Mouse (Mus musculus) intestine, embryonic 15.5 days (tissue): ENCODE data around the gene Ccz1. TPM values are rescaled to one million over a fixed set of nuclear protein-coding genes. Genes with fewer than 3 reads are reported as not detected.
A peak's percentile ranks its signal among the peaks of the same experiment; 100 is the strongest.

Source experiments
- ATAC-seq: fragments of 200-750 bp; cut with Nextera tagmentation; 2 replicates; pipeline ENCODE4 v1.8.0; 2017; ENCODE audit warnings: moderate TSS enrichment, moderate library complexity
- H3K27ac ChIP-seq: fragments of 300-500 bp; sonication (generic); 2 replicates; pipeline ENCODE4 v1.5.1; 2015; ENCODE audit warnings: mild to moderate bottlenecking, inconsistent platforms
- H3K27me3 ChIP-seq: fragments of 300-500 bp; sonication (generic); replicated peaks from 2 replicates; pipeline ENCODE4 v1.6.1; 2015; ENCODE audit warnings: inconsistent platforms
- H3K36me3 ChIP-seq: fragments of 300-500 bp; sonication (generic); 2 replicates; pipeline ENCODE4 v1.6.1; 2015; ENCODE audit warnings: inconsistent platforms
- H3K4me1 ChIP-seq: fragments of 300-500 bp; sonication (generic); replicated peaks from 2 replicates; pipeline ENCODE4 v1.6.1; 2015; ENCODE audit warnings: inconsistent platforms
- H3K4me2 ChIP-seq: fragments of 300-500 bp; sonication (generic); replicated peaks from 2 replicates; pipeline ENCODE4 v1.6.1; 2015; ENCODE audit warnings: mild to moderate bottlenecking, inconsistent platforms
- H3K4me3 ChIP-seq: fragments of 300-500 bp; sonication (generic); replicated peaks from 2 replicates; pipeline ENCODE4 v1.5.1; 2015; ENCODE audit warnings: inconsistent platforms
- H3K9ac ChIP-seq: fragments of 300-500 bp; sonication (generic); 2 replicates; pipeline ENCODE4 v1.6.1; 2015; ENCODE audit warnings: inconsistent platforms
- H3K9me3 ChIP-seq: fragments of 300-500 bp; sonication (generic); 2 replicates; pipeline ENCODE4 v1.6.1; 2016; ENCODE audit warnings: inconsistent platforms
- WGBS: fragments of 180-500 bp; shearing (Covaris S2); methylation state at CpG from one replicate; pipeline ENCODE4 v1.1.7; 2015; 5-methylcytosine and 5-hydroxymethylcytosine counted together
- polyA plus RNA-seq: library from polyadenylated mRNA; unstranded; fragments of >200 nt; fragmentation: Nextera tagmentation; extraction: Ambion mirVana; gene quantifications from 2 replicates; pipeline ENCODE4 v1.2.1, GENCODE M21; 2015

The Ccz1 gene
- polyA plus RNA-seq, 1 experiment from 2014 or later = 75.7 TPM

GRCm38 (mm10) chr5:143965586-143966345 is 48.9 kb downstream of the Ccz1 start:
- WGBS = 81% methylated on average over 12 of the region's 12 CpGs
- Histone ChIP-seq H3K27me3 (no peaks in the 10 kb centered on the region), H3K27ac (no peak overlapping the region), H3K4me1 (no peaks in the 10 kb centered on the region), H3K36me3 (no peaks in the 10 kb centered on the region), H3K9ac (no peak overlapping the region), H3K4me2 (no peak overlapping the region), H3K4me3 (no peak overlapping the region), H3K9me3 (no peaks in the 10 kb centered on the region)
- ATAC-seq = no peak

DNA sequence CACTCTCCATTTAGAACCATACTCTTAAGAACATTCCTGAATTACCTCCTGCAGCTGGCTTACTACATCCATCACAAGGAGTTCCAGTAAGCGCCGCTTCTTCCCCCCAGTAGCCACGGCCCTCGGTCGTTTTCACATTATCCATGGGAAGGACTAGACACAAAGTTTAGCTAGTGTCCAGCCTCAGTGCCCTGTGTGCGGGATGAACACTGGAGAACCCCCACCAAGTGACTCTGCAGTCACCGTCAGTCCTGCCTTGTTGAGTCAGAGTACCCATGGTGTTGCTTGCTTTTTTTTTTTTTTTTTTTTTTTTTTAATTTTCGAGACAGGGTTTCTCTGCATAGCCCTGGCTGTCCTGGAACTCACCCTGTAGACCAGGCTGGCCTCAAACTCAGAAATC is 53.5 kb downstream of the Ccz1 start:
- H3K36me3 ChIP-seq = no peaks in the 10 kb centered on the region
- H3K4me3 ChIP-seq = no peak overlapping the region
- H3K9me3 ChIP-seq = no peaks in the 10 kb centered on the region
- WGBS = 87% methylated on average over 8 of the region's 8 CpGs
- no peaks in the 10 kb centered on the region for H3K4me1 ChIP-seq
- no peak overlapping the region for H3K27ac ChIP-seq
- no peaks in the 10 kb centered on the region for H3K27me3 ChIP-seq
- ATAC-seq = no peak
- H3K4me2 ChIP-seq = no peak overlapping the region
- H3K9ac ChIP-seq = no peak overlapping the region

DNA sequence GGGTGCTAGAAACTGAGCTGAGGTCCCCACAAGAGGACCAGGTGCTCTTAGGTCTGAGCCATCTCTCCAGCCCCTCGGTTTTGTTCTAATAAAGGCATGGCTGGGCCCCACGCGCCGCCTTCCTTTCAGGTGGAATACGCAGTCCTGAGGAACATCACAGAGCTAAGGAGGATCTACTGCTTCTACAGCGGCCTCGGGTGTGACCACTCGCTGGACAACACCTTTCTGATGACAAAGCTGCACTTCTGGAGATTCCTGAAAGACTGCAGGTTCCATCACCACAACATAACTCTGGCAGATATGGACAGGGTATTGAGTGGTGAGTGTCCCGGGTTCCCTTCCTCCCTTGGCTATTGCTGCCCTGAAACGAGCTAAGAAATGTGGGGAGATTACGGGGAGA is 55.1 kb downstream of the Ccz1 start:
- Histone ChIP-seq H3K27ac (no peak overlapping the region), H3K9ac (no peak overlapping the region), H3K4me3 (no peak overlapping the region), H3K4me1 (no peaks in the 10 kb centered on the region), H3K27me3 (no peaks in the 10 kb centered on the region), H3K4me2 (no peak overlapping the region), H3K36me3 (no peaks in the 10 kb centered on the region), H3K9me3 (no peaks in the 10 kb centered on the region; the same call in 1 of the 2 replicates)
- ATAC-seq = no peak
- WGBS = 94% methylated on average over 11 of the region's 11 CpGs

DNA sequence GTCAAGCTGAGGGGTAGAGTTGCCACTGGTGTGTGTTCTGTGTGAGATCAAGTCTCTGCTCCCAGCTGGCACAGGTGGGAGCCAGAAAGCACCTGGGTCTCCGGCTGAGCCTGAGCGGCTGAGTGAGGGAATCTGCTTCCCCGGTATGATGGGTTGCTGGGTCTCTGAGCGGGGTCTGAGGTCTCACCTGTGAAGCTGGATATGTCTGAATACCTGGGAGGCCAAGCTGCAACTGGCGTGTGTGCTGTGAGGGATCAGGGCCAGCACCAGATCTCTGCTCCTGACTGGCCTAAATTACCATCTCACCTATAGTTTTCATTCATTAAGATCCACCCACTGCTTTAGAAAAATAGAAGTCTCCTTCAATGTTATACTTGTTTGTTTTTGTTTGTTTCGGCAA is 57.6 kb downstream of the Ccz1 start:
- H3K4me1 ChIP-seq = no peaks in the 10 kb centered on the region
- no peak overlapping the region for H3K27ac ChIP-seq
- no peak for ATAC-seq
- WGBS = 94% methylated on average over 6 of the region's 6 CpGs
- no peaks in the 10 kb centered on the region for H3K27me3 ChIP-seq
- H3K9me3 ChIP-seq = no peaks in the 10 kb centered on the region; the same call in 1 of the 2 replicates
- no peak overlapping the region for H3K9ac ChIP-seq
- no peaks in the 10 kb centered on the region for H3K36me3 ChIP-seq
- H3K4me2 ChIP-seq = no peak overlapping the region
- no peak overlapping the region for H3K4me3 ChIP-seq

- Histone ChIP-seq H3K4me2 (no peak overlapping the region), H3K27me3 (no peaks in the 10 kb centered on the region), H3K4me1 (no peaks in the 10 kb centered on the region), H3K9me3 (no peaks in the 10 kb centered on the region), H3K36me3 (no peaks in the 10 kb centered on the region), H3K4me3 (no peak overlapping the region), H3K9ac (no peak overlapping the region), H3K27ac (no peak overlapping the region)
- 49% methylated on average over 5 of the region's 5 CpGs for WGBS
- ATAC-seq = no peak
Observed at GRCm38 (mm10) chr5:143950016-143950415, 64.7 kb downstream of the Ccz1 start.

DNA sequence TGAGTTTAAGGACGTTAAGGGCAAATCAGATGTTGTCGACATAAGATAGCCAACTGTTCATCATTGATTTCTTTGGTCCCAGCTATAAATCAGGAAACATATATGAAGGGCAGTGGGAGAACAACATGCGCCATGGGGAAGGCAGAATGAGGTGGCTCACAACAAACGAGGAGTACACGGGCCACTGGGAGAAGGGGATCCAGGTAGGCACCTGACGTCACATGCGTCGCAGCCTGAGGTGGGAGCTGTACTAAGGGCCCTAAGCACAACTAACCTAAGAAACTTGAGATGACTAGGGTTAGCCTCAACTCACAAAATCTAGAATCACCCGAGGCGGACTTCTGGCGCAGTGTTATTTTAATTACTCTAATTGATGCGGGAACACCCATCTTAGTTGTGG is 66.3 kb downstream of the Ccz1 start:
- H3K4me1 ChIP-seq = no peaks in the 10 kb centered on the region
- H3K9ac ChIP-seq = no peak overlapping the region
- no peak overlapping the region for H3K4me2 ChIP-seq
- no peaks in the 10 kb centered on the region for H3K27me3 ChIP-seq
- H3K4me3 ChIP-seq = no peak overlapping the region
- no peak for ATAC-seq
- H3K36me3 ChIP-seq = no peaks in the 10 kb centered on the region
- no peak overlapping the region for H3K27ac ChIP-seq
- no peaks in the 10 kb centered on the region for H3K9me3 ChIP-seq
- WGBS = 88% methylated on average over 12 of the region's 12 CpGs

DNA sequence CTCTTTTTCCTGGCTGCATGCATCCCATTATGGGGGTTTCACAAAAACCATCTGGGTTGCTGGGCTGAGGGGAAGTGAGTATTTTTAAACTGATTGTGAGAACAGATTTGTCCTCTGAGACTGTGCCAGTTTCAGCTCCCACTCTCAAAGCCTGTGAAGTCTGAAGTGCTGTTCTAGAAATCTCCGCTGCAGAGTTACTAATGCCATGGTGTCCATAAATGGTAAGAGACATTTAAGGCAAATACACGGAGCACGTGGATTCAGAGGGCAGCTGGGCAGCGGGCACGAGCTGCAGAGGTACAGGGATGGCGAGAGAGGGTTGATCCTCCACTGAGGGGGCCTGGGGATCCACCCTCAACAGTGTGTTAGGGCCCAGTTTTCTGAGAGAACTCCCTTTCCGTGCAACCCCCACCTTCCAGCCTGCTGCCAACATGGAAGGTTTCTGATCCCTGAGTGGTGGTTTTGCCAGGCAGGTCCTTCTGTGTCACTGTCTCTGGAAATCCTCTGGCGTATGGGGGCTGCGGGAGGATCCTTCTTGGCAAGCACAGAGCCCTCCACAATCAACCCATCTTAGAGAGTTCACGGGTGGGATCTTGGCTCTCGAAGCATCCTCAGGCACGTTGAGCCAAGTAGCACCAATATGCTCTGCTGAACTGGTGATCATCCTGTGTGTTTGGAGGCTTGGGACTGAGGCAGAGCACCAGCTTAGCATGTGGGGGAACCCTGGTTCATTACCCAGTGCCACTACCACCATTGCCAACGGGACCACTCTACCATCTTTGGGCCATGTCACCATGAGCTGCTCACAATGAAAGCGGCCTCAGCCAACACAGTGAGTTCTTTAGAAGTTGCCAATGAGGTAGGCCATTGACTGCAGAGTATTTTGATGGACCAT is 71.2 kb downstream of the Ccz1 start:
- H3K36me3 ChIP-seq = no peaks in the 10 kb centered on the region
- H3K4me3 ChIP-seq = no peak overlapping the region
- no peaks in the 10 kb centered on the region for H3K9me3 ChIP-seq
- no peaks in the 10 kb centered on the region for H3K4me1 ChIP-seq
- H3K27ac ChIP-seq = no peak overlapping the region
- WGBS = 85% methylated on average over 14 of the region's 14 CpGs
- ATAC-seq = no peak
- H3K9ac ChIP-seq = no peak overlapping the region
- H3K4me2 ChIP-seq = no peak overlapping the region
- no peaks in the 10 kb centered on the region for H3K27me3 ChIP-seq

DNA sequence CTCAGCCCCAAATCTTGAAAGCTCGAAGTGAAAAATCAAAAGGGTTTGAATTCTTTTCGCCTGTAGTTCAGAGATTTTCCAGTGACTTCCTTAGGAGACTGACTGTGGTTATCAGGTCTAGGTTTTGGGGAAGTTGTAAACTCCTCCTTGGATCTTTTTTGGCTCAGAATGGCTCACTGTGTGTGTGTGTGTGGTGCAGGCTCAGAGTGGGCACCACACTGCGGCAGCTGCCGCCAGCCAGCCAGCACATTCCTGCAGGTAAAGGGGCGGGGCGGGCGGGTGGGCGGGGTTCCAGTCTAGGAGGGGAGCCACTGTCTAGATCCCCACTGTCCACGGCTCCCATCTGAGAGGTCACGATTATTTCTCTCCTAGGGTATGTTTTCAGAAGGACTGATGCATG is 73.1 kb downstream of the Ccz1 start:
- H3K27ac ChIP-seq = no peak overlapping the region
- peak; percentile 67; the same call in 1 of the 2 replicates for ATAC-seq
- 18% methylated on average over 10 of the region's 10 CpGs for WGBS
- H3K4me3 ChIP-seq = no peak overlapping the region
- no peaks in the 10 kb centered on the region for H3K9me3 ChIP-seq
- H3K4me2 ChIP-seq = no peak overlapping the region; the same call in 1 of the 2 replicates
- no peaks in the 10 kb centered on the region for H3K36me3 ChIP-seq
- H3K9ac ChIP-seq = no peak overlapping the region
- no peaks in the 10 kb centered on the region for H3K4me1 ChIP-seq
- H3K27me3 ChIP-seq = no peaks in the 10 kb centered on the region

Other genes starting within 250 kb of the Ccz1 start
- 32.4 and 32.6 TPM in 2 replicates for gene Eif2ak1, start 197.1 kb downstream of the Ccz1 start, polyA plus RNA-seq
- gene Ankrd61, start 117.2 kb downstream of the Ccz1 start, polyA plus RNA-seq = 0.21 TPM in 1 of 2 replicates, not detected in the other
- gene Aimp2, start 105.0 kb downstream of the Ccz1 start, polyA plus RNA-seq = 120 and 125 TPM in 2 replicates
- 21.1 and 21.5 TPM in 2 replicates for gene Pms2, start 104.9 kb downstream of the Ccz1 start, polyA plus RNA-seq
- 0.68 TPM in 1 of 2 replicates, not detected in the other for gene Gm42421, start 86.7 kb downstream of the Ccz1 start, polyA plus RNA-seq
- gene Rsph10b, start 81.8 kb downstream of the Ccz1 start, polyA plus RNA-seq = 0.20 and 0.39 TPM in 2 replicates
- not detected in 2 replicates for gene Ocm, start 11.8 kb upstream of the Ccz1 start, polyA plus RNA-seq
- 5.6 and 6.7 TPM in 2 replicates for gene Lmtk2, start 85.6 kb upstream of the Ccz1 start, polyA plus RNA-seq
- gene Bhlha15, start 175.4 kb upstream of the Ccz1 start, polyA plus RNA-seq = 7.6 and 15.3 TPM in 2 replicates
- gene Tecpr1, start 208.7 kb upstream of the Ccz1 start, polyA plus RNA-seq = 17.3 and 19.9 TPM in 2 replicates
- gene Bri3, start 229.6 kb upstream of the Ccz1 start, polyA plus RNA-seq = 130 and 133 TPM in 2 replicates